Mouse (Mus musculus) embryonic stem cell, embryonic (primary cell): Measurements from ENCODE around the gene Zcchc18.

ENCODE experiments used
- CTCF ChIA-PET, 4 experiments: fragments of 300-600 bp in 2 of 4; fragments of 350-600 bp in 2 of 4; sonication (Branson Sonifier 250); formaldehyde crosslinking; loops; one replicate each; lab custom pipeline; 2022; ENCODE audit warnings: inconsistent platforms in 2 of 4; lab: Charles Lee
- POLR2A ChIA-PET, 4 experiments: fragments of 300-600 bp in 2 of 4; fragments of 350-600 bp in 2 of 4; sonication (Branson Sonifier 250); formaldehyde crosslinking; loops; one replicate each; lab custom pipeline; 2022; ENCODE audit warnings: antibody characterized with exemption in 4 of 4, inconsistent platforms in 1 of 4; lab: Charles Lee

Gene Zcchc18

GRCm38 (mm10) chrX:137031726-137032125 is 38.8 kb downstream of the Zcchc18 start:
- ChIA-PET CTCF (no interaction called here), POLR2A (interaction anchor here in 2 of 4 experiments (0.7 to 1.9 kb wide), 3 partner anchors 11 to 860 kb away, joined by 3 to 4 read pairs (median 3); no protein-coding TSS in a partner anchor)

- POLR2A ChIA-PET, result interaction anchor here in 3 of 4 experiments (0.6 to 1.7 kb wide), 13 partner anchors 9 to 1336 kb away, joined by 3 to 9 read pairs (median 4); partner anchors contain the start of genes Fam199x (in 3 of the 3), Tmsb15b2 (in 1 of the 3) and Zcchc18 (in 1 of the 3)
- CTCF ChIA-PET, result interaction anchor here in 1 of 4 experiments (0.9 to 1.1 kb wide), 2 partner anchors 15 to 42 kb away, joined by 3 read pairs; partner anchors contain the start of gene Zcchc18
Measured at GRCm38 (mm10) chrX:137034322-137034721, 41.4 kb downstream of the Zcchc18 start.

GRCm38 (mm10) chrX:137037470-137037999 is 44.6 kb downstream of the Zcchc18 start:
- ChIA-PET CTCF (interaction anchor here in 2 of 4 experiments (0.6 to 1.7 kb wide), 4 partner anchors 11 to 736 kb away, joined by 3 to 15 read pairs (median 6); no protein-coding TSS in a partner anchor), POLR2A (interaction anchor here (0.6 to 2.8 kb wide), 16 partner anchors 11 to 766 kb away, joined by 3 to 23 read pairs (median 4); partner anchors contain the start of gene Fam199x (in 3 of the 4))

GRCm38 (mm10) chrX:137038000-137038483 is 45.1 kb downstream of the Zcchc18 start, which contains the start of gene Slc25a53:
Slc25a53 (minus strand) TSS chrX:137038302.
- CTCF ChIA-PET, result interaction anchor here in 1 of 4 experiments (1.0 to 1.7 kb wide), 2 partner anchors 19 to 104 kb away, joined by 4 to 7 read pairs; no protein-coding TSS in a partner anchor
- POLR2A ChIA-PET, result interaction anchor here in 3 of 4 experiments (0.8 to 2.8 kb wide), 6 partner anchors 11 to 866 kb away, joined by 3 to 23 read pairs (median 6); partner anchors contain the start of genes Fam199x (in 3 of the 3) and Tceal8 (in 1 of the 3)

- POLR2A ChIA-PET, result interaction anchor here in 3 of 4 experiments (0.6 to 2.8 kb wide), 8 partner anchors 8 to 866 kb away, joined by 3 to 23 read pairs (median 4); partner anchors contain the start of genes Fam199x (in 3 of the 3) and Tceal8 (in 1 of the 3)
- CTCF ChIA-PET, result interaction anchor here in 1 of 4 experiments (1.7 kb wide), 1 partner anchor 19 kb away, joined by 7 read pairs; no protein-coding TSS in a partner anchor
Measured at GRCm38 (mm10) chrX:137038502-137038901, 45.5 kb downstream of the Zcchc18 start.
